Mouse (Mus musculus) olfactory bulb, adult 2 months (tissue): ENCODE measurements around the gene Nrip2. TPM values are rescaled to one million over a fixed set of nuclear protein-coding genes. Genes with fewer than 3 reads are reported as not detected.

Experiments
- H3K27ac ChIP-seq: fragments of 200-500 bp; 2 replicates; pipeline ENCODE4 v1.5.1; 2012; ENCODE audit warnings: low read depth, low read length; ENCODE audit not compliant: insufficient read depth
- H3K4me1 ChIP-seq: fragments of 200-500 bp; 2 replicates; pipeline ENCODE4 v1.6.1; 2012; ENCODE audit warnings: low read length; ENCODE audit not compliant: control insufficient read depth, insufficient read depth
- H3K4me3 ChIP-seq: fragments of 200-500 bp; 2 replicates; pipeline ENCODE4 v1.5.1; 2012; ENCODE audit warnings: mild to moderate bottlenecking, low read depth, low read length, moderate library complexity; ENCODE audit not compliant: insufficient read depth
- CTCF ChIP-seq: fragments of 200-500 bp; IDR thresholded peaks from 2 replicates; pipeline ENCODE4 v1.5.1; 2012; ENCODE audit warnings: low read depth, mild to moderate bottlenecking, low read length, moderate library complexity; ENCODE audit not compliant: insufficient read depth
- POLR2A ChIP-seq: fragments of 200-500 bp; IDR thresholded peaks from 2 replicates; pipeline ENCODE4 v1.6.1; 2012; ENCODE audit warnings: mild to moderate bottlenecking, low read depth, low read length, moderate library complexity; ENCODE audit not compliant: insufficient read depth
- WGBS: fragments of 180-500 bp; shearing (Covaris S2); methylation state at CpG from one replicate; pipeline ENCODE4 v1.1.7; 2018; 5-methylcytosine and 5-hydroxymethylcytosine counted together
- polyA plus RNA-seq: library from polyadenylated mRNA; stranded (reverse); fragments of >200 nt; gene quantifications from 2 replicates; pipeline ENCODE4 v1.2.4, GENCODE M21; 2012; ENCODE audit warnings: low replicate concordance; ENCODE audit not compliant: missing spikeins, insufficient read depth, insufficient read length

Nrip2 gene
- polyA plus RNA-seq, 1 experiment: not detected

DNA sequence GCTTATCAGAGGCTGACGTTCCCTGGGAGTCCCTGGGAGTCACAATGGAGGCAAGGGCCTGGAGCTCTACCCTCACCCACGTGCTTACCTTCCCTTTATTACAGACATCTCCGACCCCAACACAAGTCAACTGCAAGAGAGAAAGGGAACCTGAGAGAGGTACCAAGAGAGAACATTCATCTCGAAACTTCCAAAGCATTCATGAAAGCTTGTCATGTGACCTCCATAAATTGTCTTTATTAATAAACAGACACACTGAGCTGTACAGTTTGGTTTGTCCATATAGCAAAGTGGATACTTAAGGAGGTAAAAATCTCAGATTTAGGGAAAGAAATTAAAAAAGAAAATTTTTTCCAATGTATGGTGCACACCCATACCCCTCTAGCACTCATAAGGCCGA is 17.1 kb downstream of the Nrip2 start:
- WGBS: 92% methylated on average over 5 of the region's 5 CpGs
- Histone ChIP-seq H3K27ac (no peak overlapping the region), H3K4me1 (peaks cover under 1% of the 10 kb centered on the region), H3K4me3 (no peak overlapping the region)
- no peak for TF ChIP-seq CTCF
- no peak for TF ChIP-seq POLR2A

DNA sequence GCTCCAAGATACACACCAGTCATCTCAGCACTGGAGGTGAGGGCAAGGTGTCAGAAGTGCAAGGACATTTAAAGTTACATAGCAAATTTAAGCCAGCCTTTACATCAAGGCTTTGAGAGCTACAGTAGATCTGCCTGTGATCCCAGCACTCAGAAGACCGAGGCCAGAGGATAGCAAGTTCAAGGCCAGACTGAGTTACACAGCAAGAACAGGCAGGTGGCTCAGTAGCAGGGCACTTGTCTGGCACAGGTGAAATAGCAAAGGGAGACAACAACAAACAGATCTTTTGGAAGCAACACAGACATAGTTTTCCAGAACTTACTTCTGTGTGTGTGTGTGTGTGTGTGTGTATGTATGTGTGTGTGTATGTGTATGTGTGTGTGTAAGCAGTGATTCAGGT is 19.0 kb downstream of the Nrip2 start:
- Histone ChIP-seq H3K4me1 (peaks cover 3% of the 10 kb centered on the region), H3K27ac (no peak overlapping the region), H3K4me3 (no peak overlapping the region)
- TF ChIP-seq CTCF: no peak
- no peak for TF ChIP-seq POLR2A
- WGBS: 76% methylated on average over 1 of the region's 1 CpGs

- TF ChIP-seq POLR2A (no peak), CTCF (no peak)
- peak overlapping the region; percentile 56; the same call in 1 of the 2 replicates for H3K27ac ChIP-seq
- H3K4me3 ChIP-seq: no peak overlapping the region
- H3K4me1 ChIP-seq: peaks cover 3% of the 10 kb centered on the region
- 75% methylated on average over 2 of the region's 2 CpGs for WGBS
Measured at GRCm38 (mm10) chr6:128421036-128421435, 21.9 kb downstream of the Nrip2 start.

GRCm38 (mm10) chr6:128421480-128421879 is 22.4 kb downstream of the Nrip2 start:
- peaks cover 3% of the 10 kb centered on the region for H3K4me1 ChIP-seq
- peak overlapping the region; percentile 56; the same call in 1 of the 2 replicates for H3K27ac ChIP-seq
- no peak overlapping the region for H3K4me3 ChIP-seq
- TF ChIP-seq POLR2A (no peak), CTCF (no peak)
- 86% methylated on average over 3 of the region's 3 CpGs for WGBS

DNA sequence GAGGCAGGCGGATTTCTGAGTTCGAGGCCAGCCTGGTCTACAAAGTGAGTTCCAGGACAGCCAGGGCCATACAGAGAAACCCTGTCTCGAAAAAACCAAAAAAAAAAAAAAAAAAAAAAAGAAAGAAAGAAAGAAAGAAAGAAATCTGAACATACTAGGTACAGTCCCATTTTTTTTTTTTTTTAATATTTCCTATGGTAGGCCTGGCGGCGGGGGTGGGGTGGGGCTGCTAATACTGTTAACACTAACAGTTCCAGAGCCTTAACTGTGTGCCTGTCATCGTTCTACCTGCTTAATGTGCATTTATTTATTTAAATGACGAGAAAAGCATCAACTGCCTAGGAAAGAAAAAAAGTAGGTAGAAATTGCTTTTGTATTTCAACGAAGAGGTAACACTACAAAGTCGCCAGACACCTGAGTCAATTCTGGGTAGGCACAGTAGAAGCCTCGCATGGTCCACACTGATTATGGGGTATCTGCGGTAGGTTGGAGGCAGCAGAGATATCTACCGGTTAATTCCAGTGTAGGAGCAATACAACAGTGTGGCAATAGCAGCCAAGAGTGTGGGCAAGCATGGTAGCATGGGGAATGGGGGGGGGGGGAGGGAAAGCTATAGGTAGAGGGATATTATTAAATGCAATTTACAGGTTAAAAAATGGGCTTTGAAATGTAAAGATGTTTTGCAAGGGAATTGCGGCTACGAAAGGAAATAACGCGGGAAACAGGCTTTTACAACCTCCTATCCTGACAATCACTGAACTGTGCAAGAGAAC is 24.6 kb downstream of the Nrip2 start:
- Histone ChIP-seq H3K27ac (peak overlapping the region; percentile 86), H3K4me1 (peaks cover 3% of the 10 kb centered on the region), H3K4me3 (peak overlapping the region; percentile 94)
- TF ChIP-seq POLR2A (no peak), CTCF (no peak)
- 41% methylated on average over 16 of the region's 16 CpGs for WGBS

GRCm38 (mm10) chr6:128424269-128425019 is 25.3 kb downstream of the Nrip2 start, which contains the start of gene Itfg2:
TSS of gene Itfg2 (minus strand) at chr6:128424931.
- H3K4me3 ChIP-seq: peak within 1 kb of the TSS; percentile 94
- H3K4me1 ChIP-seq: peaks cover 3% of the 10 kb centered on the region
- peak within 1 kb of the TSS; percentile 100 for H3K27ac ChIP-seq
- under 1% methylated on average over 42 of the region's 42 CpGs for WGBS
- TF ChIP-seq POLR2A (peak; percentile 98), CTCF (no peak)

GRCm38 (mm10) chr6:128425046-128425445 is 25.9 kb downstream of the Nrip2 start:
- peaks cover 3% of the 10 kb centered on the region for H3K4me1 ChIP-seq
- H3K27ac ChIP-seq: peak overlapping the region; percentile 100
- H3K4me3 ChIP-seq: peak overlapping the region; percentile 94
- TF ChIP-seq CTCF (no peak), POLR2A (no peak)
- 14% methylated on average over 9 of the region's 9 CpGs for WGBS

GRCm38 (mm10) chr6:128427571-128427970 is 28.5 kb downstream of the Nrip2 start:
- Histone ChIP-seq H3K27ac (no peak overlapping the region), H3K4me3 (no peak overlapping the region), H3K4me1 (no peaks in the 10 kb centered on the region)
- WGBS: 92% methylated on average over 5 of the region's 5 CpGs
- TF ChIP-seq POLR2A (no peak), CTCF (no peak)

GRCm38 (mm10) chr6:128429300-128429699 is 30.2 kb downstream of the Nrip2 start:
- no peak overlapping the region for H3K27ac ChIP-seq
- H3K4me3 ChIP-seq: no peak overlapping the region
- H3K4me1 ChIP-seq: no peaks in the 10 kb centered on the region
- TF ChIP-seq POLR2A (no peak), CTCF (no peak)
- WGBS: 96% methylated on average over 2 of the region's 2 CpGs
